Mouse (Mus musculus) MEL (cell line): ENCODE measurements around the gene Elovl5.

Source experiments
- E2F4 ChIP-seq: IDR thresholded peaks from 2 replicates; pipeline ENCODE4 v1.6.1; 2011; ENCODE audit warnings: low read depth, low read length, improper control_type of control experiment, borderline replicate concordance
- EP300 ChIP-seq, 2 experiments: IDR thresholded peaks; 2 replicates each; pipeline ENCODE4 v1.6.1; 2011; ENCODE audit warnings: improper control_type of control experiment in 2 of 2, low read length in 2 of 2, low read depth in 1 of 2, mild to moderate bottlenecking in 1 of 2
- HCFC1 ChIP-seq: IDR thresholded peaks from 2 replicates; pipeline ENCODE4 v1.6.1; 2012; ENCODE audit warnings: low read depth, mild to moderate bottlenecking, inconsistent platforms, low read length, improper control_type of control experiment, moderate library complexity
- JUND ChIP-seq: IDR thresholded peaks from 2 replicates; pipeline ENCODE4 v1.6.1; 2011; ENCODE audit warnings: low read depth, mild to moderate bottlenecking, improper control_type of control experiment, low read length
- SIN3A ChIP-seq: IDR thresholded peaks from 2 replicates; pipeline ENCODE4 v1.6.1; 2012; ENCODE audit warnings: low read length, improper control_type of control experiment, inconsistent platforms

GRCm38 (mm10) chr9:77891501-77891900 is 25.7 kb upstream of the Elovl5 start:
- no peak for TF ChIP-seq EP300 (IDR thresholded peaks at IDR 0.05; ENCODE audit: low read depth in 1 of 2, low read length in 2 of 2)
- no peak for TF ChIP-seq E2F4
- TF ChIP-seq JUND: no peak
- TF ChIP-seq HCFC1: no peak
- no peak for TF ChIP-seq SIN3A
